Mouse (Mus musculus) MEL (cell line): ENCODE data around the gene Gnpnat1.

Experiments used
- CTCF ChIP-seq, 3 experiments: IDR thresholded peaks in 2 of 3; conservative IDR thresholded peaks in 1 of 3; 2 replicates each; pipeline ENCODE4 v1.5.1; 2011 to 2012; ENCODE audit warnings: low read length in 3 of 3, low read depth in 2 of 3, mild to moderate bottlenecking in 2 of 3, improper control_type of control experiment in 1 of 3, inconsistent platforms in 1 of 3, mixed read lengths in 1 of 3, moderate library complexity in 1 of 3; ENCODE audit not compliant: control insufficient read depth in 1 of 3, insufficient read depth in 1 of 3, poor library complexity in 1 of 3, severe bottlenecking in 1 of 3
- ELF1 ChIP-seq: IDR thresholded peaks from 2 replicates; pipeline ENCODE4 v1.6.1; 2014; ENCODE audit warnings: low read depth, mild to moderate bottlenecking, inconsistent platforms, low read length, improper control_type of control experiment, moderate library complexity
- GABPA ChIP-seq: IDR thresholded peaks from 2 replicates; pipeline ENCODE4 v1.6.1; 2012; ENCODE audit warnings: low read depth, mild to moderate bottlenecking, inconsistent platforms, low read length, improper control_type of control experiment, moderate library complexity
- JUND ChIP-seq: IDR thresholded peaks from 2 replicates; pipeline ENCODE4 v1.6.1; 2011; ENCODE audit warnings: low read depth, mild to moderate bottlenecking, improper control_type of control experiment, low read length
- MAX ChIP-seq: IDR thresholded peaks from 2 replicates; pipeline ENCODE4 v1.6.1; 2011; ENCODE audit warnings: low read length, improper control_type of control experiment
- NELFE ChIP-seq: IDR thresholded peaks from 2 replicates; pipeline ENCODE4 v1.6.1; 2011; ENCODE audit warnings: low read depth, low read length, improper control_type of control experiment
- POLR2A ChIP-seq, 2 experiments: IDR thresholded peaks; 2 replicates each; pipeline ENCODE4 v1.6.1; 2011 to 2012; ENCODE audit warnings: low read length in 2 of 2, mild to moderate bottlenecking in 2 of 2, control low read depth in 1 of 2, improper control_type of control experiment in 1 of 2, low read depth in 1 of 2, moderate library complexity in 1 of 2; ENCODE audit not compliant: control insufficient read depth in 1 of 2, insufficient read depth in 1 of 2, poor library complexity in 1 of 2
- POLR2AphosphoS2 ChIP-seq: IDR thresholded peaks from 2 replicates; pipeline ENCODE4 v1.6.1; 2011; ENCODE audit warnings: low read length, improper control_type of control experiment
- RCOR1 ChIP-seq: IDR thresholded peaks from 2 replicates; pipeline ENCODE4 v1.6.1; 2012; ENCODE audit warnings: low read depth, mild to moderate bottlenecking, inconsistent platforms, low read length, improper control_type of control experiment
- TAL1 ChIP-seq: IDR thresholded peaks from 2 replicates; pipeline ENCODE4 v1.6.1; 2012; ENCODE audit warnings: mild to moderate bottlenecking, inconsistent platforms, low read length, moderate library complexity, mixed read lengths
- TCF12 ChIP-seq: IDR thresholded peaks from 2 replicates; pipeline ENCODE4 v1.6.1; 2014; ENCODE audit warnings: low read depth, mild to moderate bottlenecking, inconsistent platforms, low read length, improper control_type of control experiment, moderate library complexity
- USF1 ChIP-seq: IDR thresholded peaks from 2 replicates; pipeline ENCODE4 v1.6.1; 2014; ENCODE audit warnings: low read depth, mild to moderate bottlenecking, inconsistent platforms, low read length, improper control_type of control experiment, moderate library complexity
- ZNF384 ChIP-seq: IDR thresholded peaks from 2 replicates; pipeline ENCODE4 v1.6.1; 2012; ENCODE audit warnings: low read depth, mild to moderate bottlenecking, inconsistent platforms, low read length, improper control_type of control experiment

- TF ChIP-seq POLR2A (IDR thresholded peaks at IDR 0.05; ENCODE audit: control insufficient read depth in 1 of 2, insufficient read depth in 1 of 2, low read depth in 1 of 2, low read length in 2 of 2, poor library complexity in 1 of 2) (peak; percentile 51 to 64; a peak in 3 of 4 replicates), ELF1 (no peak), CTCF (IDR thresholded peaks at IDR 0.05 in 2 of 3, conservative IDR thresholded peaks at IDR 0.05 in 1 of 3; ENCODE audit: control insufficient read depth in 1 of 3, insufficient read depth in 1 of 3, low read depth in 2 of 3, low read length in 3 of 3, poor library complexity in 1 of 3, severe bottlenecking in 1 of 3) (no peak), RCOR1 (no peak), GABPA (no peak), MAX (peak; percentile 65), JUND (no peak), ZNF384 (no peak), TAL1 (no peak), TCF12 (no peak), NELFE (peak; percentile 54), USF1 (no peak), POLR2AphosphoS2 (peak; percentile 64; the same call in 1 of the 2 replicates)
Measured at GRCm38 (mm10) chr14:45350931-45351859, 53.5 kb downstream of the Gnpnat1 start, which contains the start of gene Styx.
